Mouse (Mus musculus): ENCODE data around the gene Sphk2. TPM values are rescaled to one million over a fixed set of nuclear protein-coding genes. Genes with fewer than 3 reads are reported as not detected.

Gene Sphk2
- polyA plus RNA-seq, 1 experiment from 2014 or later, result 25.1 TPM

- ATAC-seq (ENCODE audit: low read depth), result no peak
- Histone ChIP-seq H3K27ac (replicated peaks) (peak overlapping the region; percentile 54; the same call in 1 of the 2 replicates), H3K27me3 (no peaks in the 10 kb centered on the region), H3K9ac (0 out of 2 replicates have a peak overlapping the region, but pooled peaks have one; percentile 28), H3K36me3 (peaks cover 39% of the 10 kb centered on the region), H3K9me3 (no peaks in the 10 kb centered on the region), H3K4me3 (0 out of 2 replicates have a peak overlapping the region, but pooled peaks have one; percentile 60), H3K4me2 (peak overlapping the region; percentile 99), H3K4me1 (replicated peaks) (peaks cover 65% of the 10 kb centered on the region)
- 58% methylated on average over 13 of the region's 13 CpGs for WGBS
Observed at GRCm38 (mm10) chr7:45708221-45708761, 9.5 kb downstream of the Sphk2 start.

GRCm38 (mm10) chr7:45707375-45707967 is 10.3 kb downstream of the Sphk2 start:
- Histone ChIP-seq H3K9ac (peak overlapping the region; percentile 52), H3K4me1 (replicated peaks) (peaks cover 73% of the 10 kb centered on the region), H3K4me2 (peak overlapping the region; percentile 99), H3K36me3 (peaks cover 31% of the 10 kb centered on the region), H3K27me3 (no peaks in the 10 kb centered on the region), H3K4me3 (peak overlapping the region; percentile 60), H3K27ac (replicated peaks) (peak overlapping the region; percentile 57), H3K9me3 (no peaks in the 10 kb centered on the region)
- WGBS, result under 1% methylated on average over 27 of the region's 27 CpGs
- ATAC-seq (ENCODE audit: low read depth), result 0 out of 2 replicates have a peak, but pooled peaks have one; percentile 1

- no peak for ATAC-seq (ENCODE audit: low read depth)
- Histone ChIP-seq H3K4me3 (peak overlapping the region; percentile 60), H3K36me3 (peaks cover 24% of the 10 kb centered on the region), H3K4me2 (peak overlapping the region; percentile 99), H3K9me3 (no peaks in the 10 kb centered on the region), H3K27me3 (no peaks in the 10 kb centered on the region), H3K27ac (replicated peaks) (peak overlapping the region; percentile 61), H3K9ac (peak overlapping the region; percentile 82), H3K4me1 (replicated peaks) (peaks cover 76% of the 10 kb centered on the region)
- under 1% methylated on average over 39 of the region's 45 CpGs for WGBS
Observed at GRCm38 (mm10) chr7:45706721-45707241, 11.0 kb downstream of the Sphk2 start.

- Histone ChIP-seq H3K4me1 (replicated peaks) (peaks cover 85% of the 10 kb centered on the region), H3K9me3 (no peaks in the 10 kb centered on the region), H3K27me3 (no peaks in the 10 kb centered on the region), H3K36me3 (peaks cover 15% of the 10 kb centered on the region), H3K9ac (peak overlapping the region; percentile 82), H3K27ac (replicated peaks) (peak overlapping the region; percentile 74), H3K4me3 (peak overlapping the region; percentile 60), H3K4me2 (peak overlapping the region; percentile 99)
- 4% methylated on average over 7 of the region's 7 CpGs for WGBS
- no peak for ATAC-seq (ENCODE audit: low read depth)
Observed at GRCm38 (mm10) chr7:45705873-45706281, 11.9 kb downstream of the Sphk2 start.

GRCm38 (mm10) chr7:45705443-45705864 is 12.3 kb downstream of the Sphk2 start:
- no peak for ATAC-seq (ENCODE audit: low read depth)
- peaks cover 11% of the 10 kb centered on the region for H3K36me3 ChIP-seq
- peak overlapping the region; percentile 82 for H3K9ac ChIP-seq
- WGBS, result under 1% methylated on average over 21 of the region's 21 CpGs
- H3K4me1 ChIP-seq (replicated peaks), result peaks cover 88% of the 10 kb centered on the region
- H3K9me3 ChIP-seq, result no peaks in the 10 kb centered on the region
- H3K27ac ChIP-seq (replicated peaks), result peak overlapping the region; percentile 74
- H3K4me2 ChIP-seq, result peak overlapping the region; percentile 99
- H3K4me3 ChIP-seq, result peak overlapping the region; percentile 60
- H3K27me3 ChIP-seq, result 0 out of 2 replicates have a peak, but pooled peaks cover 1% of the 10 kb centered on the region

- Histone ChIP-seq H3K9ac (peak within 1 kb of the TSS; percentile 82), H3K4me3 (peak within 1 kb of the TSS; percentile 60), H3K9me3 (no peaks in the 10 kb centered on the region), H3K4me2 (peak within 1 kb of the TSS; percentile 99), H3K4me1 (replicated peaks) (peaks cover 89% of the 10 kb centered on the region), H3K27me3 (0 out of 2 replicates have a peak, but pooled peaks cover 7% of the 10 kb centered on the region), H3K36me3 (peaks cover 5% of the 10 kb centered on the region; the same call in 1 of the 2 replicates), H3K27ac (replicated peaks) (peak within 1 kb of the TSS; percentile 92)
- ATAC-seq (ENCODE audit: low read depth), result peak; percentile 84
- WGBS, result under 1% methylated on average over 36 of the region's 36 CpGs
Observed at GRCm38 (mm10) chr7:45704730-45705442, 12.9 kb downstream of the Sphk2 start, which contains the start of gene Dbp. TSS of gene Dbp (plus strand) at chr7:45705088.

GRCm38 (mm10) chr7:45704046-45704559 is 13.7 kb downstream of the Sphk2 start:
- H3K4me1 ChIP-seq (replicated peaks), result peaks cover 89% of the 10 kb centered on the region
- peaks cover 14% of the 10 kb centered on the region for H3K27me3 ChIP-seq
- peak; percentile 60 for ATAC-seq (ENCODE audit: low read depth)

GRCm38 (mm10) chr7:45703521-45704033 is 14.2 kb downstream of the Sphk2 start:
- peak overlapping the region; percentile 60 for H3K4me3 ChIP-seq
- H3K4me1 ChIP-seq (replicated peaks), result peaks cover 89% of the 10 kb centered on the region
- H3K27ac ChIP-seq (replicated peaks), result peak overlapping the region; percentile 92
- WGBS, result 37% methylated on average over 12 of the region's 12 CpGs
- no peak for ATAC-seq (ENCODE audit: low read depth)
- H3K36me3 ChIP-seq, result no peaks in the 10 kb centered on the region
- no peaks in the 10 kb centered on the region for H3K9me3 ChIP-seq
- H3K9ac ChIP-seq, result peak overlapping the region; percentile 75
- H3K4me2 ChIP-seq, result peak overlapping the region; percentile 99
- H3K27me3 ChIP-seq, result peaks cover 19% of the 10 kb centered on the region

More at GRCm38 (mm10) chr7:45704046-45704559, 13.7 kb downstream of the Sphk2 start:
- Histone ChIP-seq H3K9me3 (no peaks in the 10 kb centered on the region), H3K36me3 (no peaks in the 10 kb centered on the region), H3K4me2 (peak overlapping the region; percentile 99), H3K4me3 (peak overlapping the region; percentile 60), H3K27ac (replicated peaks) (peak overlapping the region; percentile 92), H3K9ac (peak overlapping the region; percentile 75)
- under 1% methylated on average over 13 of the region's 13 CpGs for WGBS

- Histone ChIP-seq H3K4me1 (replicated peaks) (peaks cover 86% of the 10 kb centered on the region), H3K27me3 (peaks cover 24% of the 10 kb centered on the region), H3K9ac (peak overlapping the region; percentile 75), H3K4me2 (peak overlapping the region; percentile 99), H3K36me3 (no peaks in the 10 kb centered on the region), H3K4me3 (peak overlapping the region; percentile 60; the same call in 1 of the 2 replicates), H3K27ac (replicated peaks) (peak overlapping the region; percentile 92), H3K9me3 (no peaks in the 10 kb centered on the region)
- ATAC-seq (ENCODE audit: low read depth), result no peak
- WGBS, result 92% methylated on average over 17 of the region's 17 CpGs
Observed at GRCm38 (mm10) chr7:45702809-45703520, 14.8 kb downstream of the Sphk2 start.

GRCm38 (mm10) chr7:45702316-45702715 is 15.5 kb downstream of the Sphk2 start:
- ATAC-seq (ENCODE audit: low read depth), result no peak
- Histone ChIP-seq H3K36me3 (no peaks in the 10 kb centered on the region), H3K27ac (replicated peaks) (no peak overlapping the region), H3K4me1 (replicated peaks) (peaks cover 80% of the 10 kb centered on the region), H3K27me3 (peaks cover 27% of the 10 kb centered on the region), H3K4me2 (0 out of 2 replicates have a peak overlapping the region, but pooled peaks have one; percentile 99), H3K9ac (no peak overlapping the region), H3K9me3 (no peaks in the 10 kb centered on the region), H3K4me3 (no peak overlapping the region)
- 87% methylated on average over 11 of the region's 11 CpGs for WGBS

GRCm38 (mm10) chr7:45701607-45702006 is 16.2 kb downstream of the Sphk2 start:
- H3K9ac ChIP-seq, result peak overlapping the region; percentile 67; the same call in 1 of the 2 replicates

More at GRCm38 (mm10) chr7:45701607-45702006, 16.2 kb downstream of the Sphk2 start:
- H3K27ac ChIP-seq (replicated peaks), result no peak overlapping the region
- ATAC-seq (ENCODE audit: low read depth), result no peak
- 79% methylated on average over 11 of the region's 11 CpGs for WGBS
- peak overlapping the region; percentile 88 for H3K4me2 ChIP-seq
- no peaks in the 10 kb centered on the region for H3K9me3 ChIP-seq
- peaks cover 73% of the 10 kb centered on the region for H3K4me1 ChIP-seq (replicated peaks)
- H3K36me3 ChIP-seq, result no peaks in the 10 kb centered on the region
- H3K27me3 ChIP-seq, result peaks cover 27% of the 10 kb centered on the region
- H3K4me3 ChIP-seq, result peak overlapping the region; percentile 52

Data from neural tube, embryonic 13.5 days (tissue).